Comparison of ENCODE assay signal across 9 mouse cellular contexts in the genomic region with DNA sequence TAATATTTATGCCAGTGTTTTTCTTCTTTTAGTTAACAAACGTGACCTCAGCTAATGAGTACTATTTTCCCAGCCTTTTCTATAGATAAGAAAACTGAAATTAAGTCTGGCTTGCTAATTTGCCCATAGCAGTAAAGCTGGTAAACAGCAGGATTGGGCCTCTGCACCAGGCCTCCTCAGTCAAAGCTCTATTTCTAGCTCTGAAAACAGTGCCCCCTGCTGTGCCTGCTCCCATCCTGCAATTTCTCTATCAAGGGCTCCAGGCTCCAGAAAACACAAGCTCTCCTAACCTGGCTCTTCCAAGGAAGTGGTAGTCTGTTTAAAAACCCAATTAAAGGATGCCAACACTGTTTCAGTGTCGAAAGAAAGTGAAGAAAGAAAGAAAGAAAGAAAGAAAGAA.
DNase-seq lines count a peak whose midpoint lies in the region; ATAC-seq lines count a peak whose summit lies in the region.
"Had no signal": no experiment of that assay in that cellular context is flagged by ENCODE, and none has a peak within 500 bp of the region (broad histone marks: within the 10 kb centered on the region; RNA-seq: fewer than 3 reads in every experiment).

No protein-coding gene starts in this region.

- H3K9ac ChIP-seq in liver, embryonic 11.5 days (ENCODE audit: low read depth, low read length) = no peak overlapping the region
- H3K9ac ChIP-seq: embryonic facial prominence, embryonic 12.5 days had no signal

- ATAC-seq in liver, embryonic 11.5 days (replicated peaks; ENCODE audit: low FRiP score) = 0 out of 2 replicates have a peak, but pooled peaks have one; percentile 38
- no peak for ATAC-seq in erythroid progenitor cell, adult 5-6 weeks (replicated peaks; ENCODE audit: low FRiP score, poor library complexity, severe bottlenecking)

- no peaks in the 10 kb centered on the region for H3K27me3 ChIP-seq in liver, embryonic 11.5 days (replicated peaks; ENCODE audit: control insufficient read depth, insufficient read depth, low read length)
- H3K27me3 ChIP-seq: embryonic facial prominence, embryonic 12.5 days had no signal

- no peak overlapping the region for H3K4me3 ChIP-seq in liver, embryonic 11.5 days (ENCODE audit: low read depth, low read length)
- H3K4me3 ChIP-seq: embryonic facial prominence, embryonic 12.5 days had no signal

- no peak overlapping the region for H3K27ac ChIP-seq in liver, embryonic 11.5 days (ENCODE audit: low read depth, low read length)
- H3K27ac ChIP-seq: embryonic facial prominence, embryonic 12.5 days had no signal

- peak; percentile 87 for DNase-seq in 3T3-L1 (ENCODE audit: low read depth, low spot score)
- DNase-seq in adipocyte (ENCODE audit: low spot score) = peak; percentile 85
- DNase-seq in cerebellum, postnatal 4 days (ENCODE audit: low spot score in 2 of 2) = peak; percentile 46 to 55
- peak; percentile 45 for DNase-seq in gastrocnemius, postnatal 25 days
- DNase-seq in kidney, postnatal 10 days = peak; percentile 83
- peak; percentile 48 for DNase-seq in liver, embryonic 11.5 days (ENCODE audit: low spot score)
- peak; percentile 73 to 74 for DNase-seq in right cerebral cortex, adult 2 months (ENCODE audit: low spot score in 2 of 2)

- no peak overlapping the region for H3K4me2 ChIP-seq in liver, embryonic 11.5 days
- H3K4me2 ChIP-seq: embryonic facial prominence, embryonic 12.5 days had no signal

- H3K36me3 ChIP-seq in liver, embryonic 11.5 days (ENCODE audit: control insufficient read depth, insufficient read depth, low read length) = no peaks in the 10 kb centered on the region
- H3K36me3 ChIP-seq: embryonic facial prominence, embryonic 12.5 days had no signal

- H3K9me3 ChIP-seq in liver, embryonic 11.5 days (ENCODE audit: control insufficient read depth, low read length) = no peaks in the 10 kb centered on the region
- H3K9me3 ChIP-seq: embryonic facial prominence, embryonic 12.5 days had no signal

- H3K4me1 ChIP-seq in liver, embryonic 11.5 days (replicated peaks; ENCODE audit: control insufficient read depth, insufficient read depth, low read length) = no peaks in the 10 kb centered on the region; the same call in 1 of the 2 replicates

- WGBS in liver, embryonic 11.5 days = 43% methylated on average over 2 of the region's 2 CpGs
